Mouse (Mus musculus): ENCODE data around the gene Plpp4. TPM values are rescaled to one million over a fixed set of nuclear protein-coding genes. Genes with fewer than 3 reads are reported as not detected.

Plpp4 gene
- total RNA-seq, 2 experiments from 2014 or later = not detected

DNA sequence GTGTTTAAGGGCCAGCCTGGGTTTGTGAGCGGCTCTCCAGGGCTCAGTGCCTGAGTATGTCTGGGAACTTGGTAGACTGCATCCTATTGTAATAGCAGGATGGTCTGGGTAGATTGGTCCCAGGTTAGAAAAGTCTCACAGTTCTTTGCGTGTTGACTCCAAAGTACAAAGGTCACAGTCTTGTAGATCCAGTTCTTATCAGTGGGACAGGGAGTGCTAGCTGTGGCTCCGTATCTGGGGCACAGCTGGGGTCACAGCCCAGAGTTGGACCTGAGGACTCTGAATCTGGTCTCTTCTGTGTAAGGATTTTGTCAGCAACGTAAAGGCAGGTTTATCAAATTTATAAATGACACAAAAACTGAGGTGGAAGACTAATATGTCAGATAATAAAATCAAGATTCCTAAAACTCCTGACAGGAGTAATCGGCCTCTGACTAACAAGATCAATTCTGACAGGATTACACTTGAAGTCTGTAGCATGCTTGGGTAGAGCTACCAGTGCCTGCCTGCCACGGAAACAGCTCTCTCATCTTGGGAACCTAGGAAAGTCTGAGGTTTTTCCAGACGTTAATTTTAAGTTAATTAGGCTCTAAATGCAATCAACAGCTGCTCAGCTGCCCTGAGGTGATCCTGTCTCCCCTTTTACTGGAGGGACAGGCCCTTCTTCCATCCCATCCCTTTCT is 28.5 kb downstream of the Plpp4 start:
- intact Hi-C loops (cut with DNase I) = no loop called here
- no peak for DNase-seq

DNA sequence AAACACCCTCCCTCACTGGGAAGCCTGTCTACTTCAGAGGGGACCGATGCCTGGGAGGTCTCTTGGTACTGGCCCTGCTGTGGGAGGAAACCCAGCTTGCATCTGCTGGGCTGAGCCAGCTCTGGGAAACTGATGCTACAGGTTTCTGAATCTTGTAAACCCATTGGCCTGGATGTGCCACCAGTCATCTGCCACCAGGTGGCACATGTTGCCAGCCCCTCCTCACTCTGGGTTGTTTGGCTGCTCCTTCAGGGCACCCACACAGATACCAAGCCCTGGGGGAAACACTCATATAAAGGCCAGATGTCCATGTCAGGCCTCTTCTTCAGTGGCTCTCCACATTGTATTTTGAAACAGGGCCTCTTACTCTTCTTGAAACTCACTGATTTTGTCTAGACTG is 36.4 kb downstream of the Plpp4 start:
- no peak for DNase-seq
- intact Hi-C loops (cut with DNase I) = no loop called here

DNA sequence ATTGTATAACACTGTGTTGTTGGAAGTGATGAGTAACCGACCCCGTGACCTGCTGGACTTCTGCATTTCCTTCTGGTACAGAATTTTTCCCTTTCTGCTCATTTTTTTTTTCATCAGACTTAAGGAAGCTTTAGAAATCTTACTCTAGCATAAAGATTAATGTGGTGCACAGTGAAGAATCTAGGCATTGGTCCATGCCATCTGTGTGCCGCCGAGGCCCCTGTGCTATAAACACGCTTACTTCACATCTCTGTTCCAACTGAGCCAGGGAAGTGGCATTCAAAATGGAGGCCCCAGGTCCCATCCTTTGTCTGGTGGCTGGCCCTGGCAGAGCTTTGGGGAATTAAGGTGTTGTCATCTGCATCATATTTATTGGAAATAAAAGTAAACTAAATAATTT is 44.8 kb downstream of the Plpp4 start:
- intact Hi-C loops (cut with DNase I) = no loop called here

DNA sequence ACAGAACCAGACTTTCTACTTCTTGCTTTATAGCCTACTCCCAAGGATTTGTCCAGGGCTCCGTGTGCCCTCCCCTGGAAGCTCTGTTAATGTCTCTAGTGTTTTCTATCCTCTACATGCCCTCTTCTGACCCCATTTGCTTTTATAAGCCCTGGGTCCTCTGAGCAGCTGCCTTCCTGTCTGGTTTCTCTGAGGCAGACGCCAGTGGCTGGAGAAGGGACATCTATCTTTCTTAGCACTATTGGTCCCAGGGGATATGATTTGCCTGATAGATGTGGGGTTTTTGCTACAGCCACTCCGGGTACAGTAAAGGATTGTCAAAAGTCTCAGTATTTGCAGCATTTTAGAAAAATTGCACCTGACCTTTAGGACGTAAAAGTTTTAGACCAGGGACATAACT is 46.5 kb downstream of the Plpp4 start:
- intact Hi-C loops (cut with DNase I) = no loop called here
- no peak for DNase-seq

More for the DNA sequence above, 44.8 kb downstream of the Plpp4 start:
- no peak for DNase-seq

DNA sequence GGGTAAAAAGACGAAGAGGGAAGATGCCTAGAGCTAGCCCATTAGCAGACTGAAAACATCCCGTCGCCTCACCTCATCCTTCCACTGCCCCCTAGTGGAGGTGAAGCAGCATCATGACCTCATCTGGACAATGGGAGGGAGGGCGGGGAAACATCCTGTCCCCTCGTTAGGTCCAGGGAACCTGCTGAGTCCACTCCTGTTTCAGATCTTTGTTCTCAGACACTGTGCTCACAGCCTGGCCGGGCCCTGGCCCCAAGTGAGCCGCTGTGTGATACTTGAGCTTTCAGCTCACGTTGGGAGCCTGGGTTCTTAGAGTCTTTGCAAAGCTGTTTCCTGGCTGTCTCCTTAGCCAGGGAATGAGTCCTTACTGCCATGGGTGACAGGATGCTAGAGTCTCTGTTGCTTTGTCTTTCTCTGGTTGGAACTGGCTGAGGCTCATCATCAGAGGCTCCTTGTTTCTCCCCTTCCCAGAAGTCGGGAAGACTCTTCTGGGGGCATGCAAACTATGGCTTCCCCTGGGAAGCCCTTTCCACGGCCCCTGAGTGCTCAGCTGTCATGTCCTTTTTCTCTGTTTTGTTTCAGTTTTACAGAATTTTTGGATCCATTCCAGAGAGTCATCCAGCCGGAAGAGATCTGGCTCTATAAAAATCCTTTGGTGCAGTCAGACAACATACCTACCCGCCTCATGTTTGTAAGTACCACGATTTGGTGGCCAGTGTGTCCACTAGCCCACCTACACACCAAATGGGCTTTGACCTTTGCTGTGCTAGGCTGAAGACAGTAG is 50.4 kb downstream of the Plpp4 start:
- intact Hi-C loops (cut with DNase I) = loop anchor here (2.0 to 5.0 kb wide), 2 partner anchors 70 to 445 kb away; no protein-coding TSS in a partner anchor
- no peak for DNase-seq

DNA sequence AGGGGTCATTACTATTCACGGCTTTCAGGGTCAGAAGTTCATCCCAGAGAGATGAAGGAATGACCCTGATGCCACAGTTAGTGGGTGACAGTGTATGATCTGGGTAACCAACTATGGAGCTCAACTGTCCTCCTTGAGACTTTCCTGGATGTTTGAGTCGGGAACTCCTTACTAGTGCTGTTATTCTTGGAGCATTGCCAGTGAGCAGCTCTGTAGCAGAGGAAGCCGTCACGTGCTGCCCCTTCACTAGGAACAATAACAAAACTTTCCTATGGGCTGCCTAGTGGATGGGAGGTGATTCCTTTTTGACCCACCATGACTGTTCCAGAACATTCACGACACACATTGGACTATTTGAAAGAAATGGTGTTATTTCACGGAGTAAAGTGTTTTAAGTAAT is 51.8 kb downstream of the Plpp4 start:
- no peak for DNase-seq
- intact Hi-C loops (cut with DNase I) = loop anchor here (5.0 kb wide), 1 partner anchor 446 kb away; no protein-coding TSS in a partner anchor

DNA sequence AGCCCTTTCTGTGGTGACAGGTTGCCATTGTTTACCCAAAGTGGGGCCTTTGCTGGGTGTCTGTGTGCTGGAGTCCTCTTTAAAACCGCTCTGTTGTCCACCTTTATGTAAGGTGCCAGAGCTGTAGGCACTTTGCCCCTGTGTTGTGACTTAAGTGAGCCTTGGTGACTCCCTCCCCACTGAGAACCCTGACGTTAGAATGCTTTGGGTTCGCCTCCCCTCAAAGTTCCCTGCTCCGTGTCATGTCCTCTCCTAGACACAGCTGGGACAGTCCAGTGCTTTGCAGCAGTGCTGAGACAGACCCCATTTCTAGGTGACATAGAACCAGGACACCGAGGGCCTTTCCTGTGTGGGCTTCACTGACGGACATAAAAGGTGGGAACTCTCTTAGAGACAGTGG is 55.7 kb downstream of the Plpp4 start:
- no peak for DNase-seq

DNA sequence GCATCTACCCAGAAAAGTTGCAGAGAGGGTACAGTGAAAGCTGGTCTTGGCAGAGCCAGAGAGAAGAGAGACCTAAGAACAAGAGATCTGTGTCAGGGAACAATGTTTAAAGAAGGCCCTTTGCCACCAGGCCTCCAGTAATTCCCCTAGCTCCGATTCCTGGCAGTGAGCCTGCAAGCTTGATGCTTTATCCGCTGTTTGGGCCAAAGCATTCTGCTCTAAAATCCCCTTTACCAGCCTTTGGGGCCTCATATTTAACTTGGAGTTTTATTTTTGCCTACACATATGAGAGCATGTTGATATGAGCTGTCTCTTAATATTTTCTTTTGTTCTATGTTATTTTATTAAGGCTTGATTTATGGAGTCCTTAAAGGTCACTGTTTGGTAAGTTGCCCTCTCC is 57.1 kb downstream of the Plpp4 start:
- DNase-seq = no peak
- intact Hi-C loops (cut with DNase I) = no loop called here

More for the DNA sequence above, 55.7 kb downstream of the Plpp4 start:
- intact Hi-C loops (cut with DNase I) = no loop called here

DNA sequence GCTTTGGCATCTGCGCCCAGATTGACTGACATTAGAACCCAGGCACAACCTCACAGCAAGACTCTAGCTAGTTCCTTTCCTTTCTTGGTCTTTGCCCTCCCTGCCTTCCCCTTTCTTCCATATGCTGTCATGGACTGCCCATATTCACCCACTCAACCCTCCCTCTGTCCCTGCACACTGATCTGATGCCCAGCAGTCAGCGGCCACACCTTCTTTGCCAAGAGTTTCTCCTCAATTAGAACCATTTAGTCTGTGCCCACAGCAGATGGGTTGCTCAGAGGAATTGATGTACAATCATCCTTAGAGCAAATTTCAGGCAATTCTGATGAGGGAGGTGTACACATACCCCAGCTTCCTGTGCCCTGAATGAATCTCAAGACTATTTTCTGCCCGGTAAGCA is 83.3 kb downstream of the Plpp4 start:
- intact Hi-C loops (cut with DNase I) = no loop called here
- no peak for DNase-seq

DNA sequence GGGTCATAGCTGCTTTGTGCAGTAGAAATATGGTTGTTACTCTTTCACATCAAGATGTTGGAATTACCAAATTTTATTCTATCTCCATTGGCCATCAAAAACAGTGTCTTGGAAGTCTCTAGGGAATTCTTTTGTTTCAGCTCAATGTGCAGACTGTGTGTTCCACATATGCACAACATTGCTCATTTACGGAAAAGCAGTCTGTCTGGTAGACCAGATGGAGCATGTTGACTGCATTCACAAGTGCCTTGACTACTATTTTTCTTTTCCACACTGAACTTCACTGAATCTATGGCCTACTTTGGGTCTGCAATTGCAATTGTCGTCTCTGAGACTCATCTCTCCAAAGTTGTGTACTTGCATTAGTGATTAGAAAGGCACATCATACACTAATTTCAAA is 98.7 kb downstream of the Plpp4 start:
- intact Hi-C loops (cut with DNase I) = no loop called here
- no peak for DNase-seq

DNA sequence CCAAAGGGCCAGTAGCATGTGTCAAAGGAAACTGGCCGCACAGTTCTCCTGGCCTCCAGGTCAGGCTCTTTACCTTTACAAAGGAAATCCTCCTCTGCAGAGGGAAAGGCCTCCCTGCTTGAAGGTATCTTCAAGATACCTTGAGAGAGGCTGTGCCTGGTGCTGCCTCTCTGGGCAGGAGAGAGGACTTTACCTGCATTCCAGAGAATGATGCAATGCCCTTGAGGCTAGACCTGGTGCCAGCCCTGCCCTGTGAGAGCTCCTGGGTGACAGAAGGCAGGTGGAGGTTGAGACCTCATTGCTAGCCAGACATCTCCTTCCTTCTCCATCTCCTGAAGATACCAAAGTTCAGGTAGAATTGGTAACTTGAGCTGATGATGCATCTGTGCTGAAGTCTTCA is 118.5 kb downstream of the Plpp4 start:
- DNase-seq = no peak
- intact Hi-C loops (cut with DNase I) = no loop called here

DNA sequence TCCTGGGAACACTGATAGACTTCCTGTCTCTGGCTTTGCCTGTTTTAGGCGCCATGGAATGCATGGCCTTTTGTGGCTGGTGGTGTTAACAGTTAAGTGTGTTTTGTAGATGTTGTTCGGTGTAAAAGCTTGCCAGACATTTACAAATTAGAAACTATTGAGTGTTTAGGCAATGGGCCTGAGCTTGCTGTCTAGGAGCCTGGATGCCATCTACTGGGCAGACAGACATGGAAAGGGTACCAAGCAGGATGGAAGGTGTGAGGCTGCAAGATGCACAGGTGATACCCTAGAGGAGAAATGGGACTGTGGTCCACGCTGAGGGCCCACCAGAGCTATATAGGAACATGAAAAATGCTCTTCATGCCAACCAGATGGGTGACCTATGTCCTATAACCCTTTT is 128.3 kb downstream of the Plpp4 start:
- intact Hi-C loops (cut with DNase I) = no loop called here
- DNase-seq = no peak

DNA sequence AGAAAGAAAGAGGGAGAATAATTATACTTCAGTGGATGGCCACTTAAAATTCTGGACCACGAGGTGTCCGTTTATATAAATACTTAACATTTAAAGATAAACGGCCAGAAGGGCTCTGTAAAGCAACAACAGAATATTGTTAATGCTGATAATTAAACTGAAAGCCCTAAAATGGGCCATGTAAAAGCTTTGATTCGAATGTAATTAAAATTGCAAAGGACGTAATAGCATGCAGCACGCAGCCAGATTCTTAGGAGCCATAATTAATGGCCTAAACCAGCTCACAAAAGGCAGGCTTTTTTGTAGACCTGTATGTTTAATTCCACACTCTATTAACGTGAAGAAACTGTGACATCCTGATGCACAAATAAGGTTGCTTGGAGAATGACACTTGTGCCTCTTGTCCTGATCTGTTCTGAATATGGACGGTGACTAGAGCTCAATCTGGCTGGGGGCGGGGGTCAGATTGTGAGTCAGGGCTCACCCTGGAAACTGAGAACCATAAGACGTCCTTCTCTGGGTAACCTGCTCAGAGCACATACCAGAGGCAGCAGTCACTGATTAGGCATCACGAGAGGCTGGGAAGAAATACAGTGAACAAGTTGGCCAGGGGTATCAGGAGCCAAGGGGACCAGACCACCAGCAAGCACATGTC is 136.1 kb downstream of the Plpp4 start:
- intact Hi-C loops (cut with DNase I) = no loop called here
- no peak for DNase-seq

DNA sequence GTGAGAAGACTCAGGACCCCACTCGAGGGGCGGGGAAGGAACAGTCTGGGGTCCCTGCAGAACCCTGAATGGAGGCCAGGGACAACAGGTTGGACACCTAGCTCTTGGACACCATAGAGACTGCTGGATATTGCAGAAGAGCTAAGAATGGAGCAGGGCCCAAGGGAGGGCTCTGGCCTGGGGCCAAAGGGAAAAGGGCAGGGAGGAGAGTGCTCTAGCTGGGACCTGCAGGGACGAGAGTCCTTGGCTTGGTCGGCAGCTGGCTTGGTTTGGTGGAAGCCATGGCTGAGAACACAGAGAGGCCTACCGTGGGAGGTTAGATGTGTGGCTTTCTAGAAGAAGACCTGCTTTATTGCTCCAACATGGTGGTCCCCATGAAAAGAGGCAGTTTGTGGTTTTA is 139.7 kb downstream of the Plpp4 start:
- DNase-seq = no peak
- intact Hi-C loops (cut with DNase I) = no loop called here

DNA sequence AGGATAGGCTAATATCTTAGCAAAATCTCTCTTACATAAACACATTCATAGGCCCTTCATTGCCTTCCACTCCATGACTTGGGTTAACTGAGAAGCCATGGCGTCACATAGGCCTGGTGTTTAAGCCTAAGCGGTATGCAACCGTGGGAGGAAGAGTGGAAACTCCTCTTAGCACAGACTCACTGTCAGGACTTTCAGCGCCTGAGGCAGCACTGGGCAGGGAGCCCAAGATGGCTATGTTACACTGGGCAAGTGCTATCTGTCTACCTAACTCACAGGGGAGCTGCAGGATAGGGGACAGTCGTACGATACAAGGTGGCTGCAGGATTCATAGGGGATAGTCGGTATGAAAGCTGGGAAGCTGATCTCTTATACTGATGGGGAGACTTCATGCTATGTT is 142.2 kb downstream of the Plpp4 start:
- no peak for DNase-seq
- intact Hi-C loops (cut with DNase I) = no loop called here

DNA sequence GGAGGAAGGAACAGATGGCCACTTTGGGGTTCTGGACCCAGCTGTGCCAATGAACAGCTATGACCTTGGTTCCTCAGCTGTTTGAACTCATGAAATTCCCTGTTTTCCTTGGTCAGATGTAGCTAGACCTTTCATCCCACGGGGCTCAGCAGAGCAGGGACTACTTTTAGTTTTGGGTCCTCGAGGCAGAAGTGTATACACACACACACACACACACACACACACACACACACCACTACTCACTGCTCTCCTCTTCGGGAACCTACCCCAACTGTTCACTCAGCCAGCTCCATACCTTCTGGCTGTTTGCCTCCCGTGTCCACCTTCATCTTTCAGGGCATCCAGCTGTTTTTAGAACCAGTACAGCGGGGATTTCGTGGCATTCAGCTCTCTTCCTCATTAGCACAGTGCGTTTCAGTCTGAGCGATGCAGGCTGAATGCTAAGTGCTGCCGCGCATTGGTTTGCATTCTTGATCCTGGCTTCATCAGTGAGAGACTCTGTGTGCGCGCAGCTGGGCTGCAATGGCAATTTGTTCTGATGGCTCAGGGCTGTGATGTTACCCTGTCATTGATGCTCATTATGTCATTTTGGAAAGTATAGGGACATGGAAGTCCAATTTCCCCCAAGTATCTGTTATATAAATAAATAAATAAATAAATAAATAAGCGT is 146.0 kb downstream of the Plpp4 start:
- intact Hi-C loops (cut with DNase I) = no loop called here
- no peak for DNase-seq

DNA sequence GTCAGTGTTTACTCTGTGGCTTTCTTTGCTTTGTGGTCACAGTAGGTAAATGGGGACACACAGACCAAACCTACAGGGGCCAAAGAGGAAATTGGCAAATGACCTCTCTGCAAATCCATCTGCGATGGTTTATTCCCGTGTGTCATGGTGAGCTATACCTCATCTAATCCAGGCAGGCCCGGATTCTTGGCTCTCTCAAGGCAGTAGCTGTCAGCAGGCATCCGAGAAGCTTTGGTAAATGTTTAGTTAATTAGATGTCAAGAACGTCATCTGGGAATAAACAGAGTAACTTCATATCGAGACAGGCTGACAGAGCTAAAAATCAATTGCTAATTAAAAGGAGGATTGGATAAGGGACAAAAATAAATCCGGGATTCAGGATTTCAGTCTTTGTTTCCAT is 149.2 kb downstream of the Plpp4 start:
- intact Hi-C loops (cut with DNase I) = no loop called here
- DNase-seq = no peak

DNA sequence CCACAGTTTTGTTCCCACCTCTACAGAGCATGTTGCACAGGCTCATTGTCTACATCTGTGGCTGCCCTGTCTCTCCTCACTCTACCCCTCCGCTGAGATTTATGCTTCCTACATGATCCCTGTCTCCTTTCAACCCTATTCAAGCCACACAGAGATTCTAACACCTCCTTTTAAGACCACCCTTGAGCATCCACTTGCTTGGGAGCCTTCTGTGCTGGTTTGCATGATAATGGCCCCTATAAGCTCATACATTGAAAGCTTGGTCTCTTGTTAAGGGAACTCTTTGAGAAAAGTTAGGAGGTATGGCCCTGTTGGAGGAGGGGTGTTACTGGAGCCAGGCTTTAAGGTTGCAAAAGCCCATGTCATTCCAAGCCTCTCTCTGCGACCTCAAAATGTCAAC is 155.9 kb downstream of the Plpp4 start:
- intact Hi-C loops (cut with DNase I) = no loop called here
- DNase-seq = no peak

DNA sequence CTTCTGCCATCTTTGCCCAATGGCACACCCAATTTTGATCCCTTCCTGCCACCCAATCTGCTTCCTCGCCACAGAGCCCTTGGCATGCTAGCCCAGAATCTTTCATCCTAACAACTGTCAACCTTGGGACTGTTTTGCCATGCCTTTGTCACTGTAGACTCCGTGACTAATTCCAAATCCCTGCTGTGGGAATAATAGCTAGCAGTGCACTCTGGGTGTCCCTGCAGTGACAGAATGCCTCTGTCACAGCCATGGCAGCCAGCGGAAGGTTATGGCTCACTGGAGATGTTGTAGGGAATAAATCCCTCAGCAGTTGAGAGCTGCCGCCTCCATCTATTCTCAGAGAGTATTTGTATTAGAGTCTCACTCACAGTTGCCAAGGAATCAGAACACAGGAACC is 158.3 kb downstream of the Plpp4 start:
- intact Hi-C loops (cut with DNase I) = no loop called here
- DNase-seq = no peak

DNA sequence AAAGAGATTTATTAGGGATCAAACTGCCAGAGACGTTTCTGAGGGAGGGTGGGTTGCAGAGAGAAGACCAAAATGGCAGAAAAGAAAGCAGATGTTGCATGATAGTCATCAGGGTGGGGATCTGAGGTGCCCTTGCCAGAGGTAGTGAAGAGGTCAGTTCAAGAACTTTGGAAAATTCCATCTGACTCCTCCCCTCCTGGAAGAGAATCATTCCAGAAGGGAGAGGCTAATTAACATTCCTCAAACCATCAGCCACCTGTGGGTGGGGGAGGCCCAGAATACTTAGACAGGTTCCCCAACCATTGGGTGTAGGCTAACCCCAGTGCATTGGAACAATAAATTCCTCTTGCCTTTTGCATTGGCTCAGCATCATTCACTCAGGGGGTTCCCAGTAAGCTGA is 164.3 kb downstream of the Plpp4 start:
- intact Hi-C loops (cut with DNase I) = no loop called here
- DNase-seq = no peak

DNA sequence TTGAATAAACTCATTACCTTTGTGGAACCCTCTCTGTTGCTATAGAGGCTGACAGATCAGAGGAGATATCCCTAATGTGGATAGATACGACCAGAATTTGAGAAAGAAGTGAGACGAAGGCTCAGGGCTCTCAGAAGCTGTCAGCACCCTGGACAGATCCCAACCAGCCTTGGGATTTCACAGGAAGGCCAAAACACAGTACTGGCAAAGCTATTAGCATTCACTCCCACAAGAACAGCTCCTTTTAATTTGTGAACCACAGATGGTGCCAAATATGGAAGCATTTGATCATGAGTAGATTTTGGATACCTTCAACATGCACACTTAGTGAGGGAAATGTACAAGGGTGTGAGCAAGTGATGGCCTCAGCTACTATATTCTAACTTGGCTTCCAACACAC is 168.7 kb downstream of the Plpp4 start:
- intact Hi-C loops (cut with DNase I) = no loop called here
- no peak for DNase-seq
